Mouse (Mus musculus) kidney, postnatal 0 days (tissue): Measurements from ENCODE around the gene Krt82. TPM values are rescaled to one million over a fixed set of nuclear protein-coding genes. Genes with fewer than 3 reads are reported as not detected.

ENCODE experiments used
- ATAC-seq: fragments of 200-750 bp; cut with Nextera tagmentation; replicated peaks from 2 replicates; pipeline ENCODE4 v1.8.0; 2017; ENCODE audit warnings: low read depth, moderate number of reproducible peaks, moderate TSS enrichment, moderate library complexity; ENCODE audit not compliant: low FRiP score
- DNase-seq: peaks from one replicate; pipeline ENCODE4 v3.0.0-alpha.2; 2016; ENCODE audit warnings: low spot score
- H3K27ac ChIP-seq: fragments of 300-500 bp; sonication (generic); 2 replicates; pipeline ENCODE4 v1.5.1; 2014; ENCODE audit warnings: mild to moderate bottlenecking
- H3K27me3 ChIP-seq: fragments of 300-500 bp; sonication (generic); 2 replicates; pipeline ENCODE4 v1.6.1; 2014; ENCODE audit warnings: low read length, mixed read lengths; ENCODE audit not compliant: insufficient read depth
- H3K36me3 ChIP-seq: fragments of 300-500 bp; sonication (generic); 2 replicates; pipeline ENCODE4 v1.6.1; 2014; ENCODE audit warnings: low read length, mixed read lengths; ENCODE audit not compliant: insufficient read depth
- H3K4me1 ChIP-seq: fragments of 300-500 bp; sonication (generic); replicated peaks from 2 replicates; pipeline ENCODE4 v1.6.1; 2014; ENCODE audit warnings: antibody characterized with exemption, low read length, mixed read lengths; ENCODE audit not compliant: insufficient read depth
- H3K4me2 ChIP-seq: fragments of 300-500 bp; sonication (generic); 2 replicates; pipeline ENCODE4 v1.6.1; 2014; ENCODE audit warnings: mild to moderate bottlenecking, low read length, moderate library complexity, mixed read lengths
- H3K4me3 ChIP-seq: fragments of 300-500 bp; sonication (generic); replicated peaks from 2 replicates; pipeline ENCODE4 v1.5.1; 2014; ENCODE audit warnings: low read depth, low read length
- H3K9ac ChIP-seq: fragments of 300-500 bp; sonication (generic); 2 replicates; pipeline ENCODE4 v1.6.1; 2014; ENCODE audit warnings: low read depth, low read length
- H3K9me3 ChIP-seq: fragments of 300-500 bp; sonication (generic); replicated peaks from 2 replicates; pipeline ENCODE4 v1.6.1; 2016; ENCODE audit warnings: low read length, inconsistent platforms, mixed read lengths
- CTCF ChIP-seq: IDR thresholded peaks from 2 replicates; pipeline ENCODE4 v1.5.1; 2016; ENCODE audit warnings: antibody characterized with exemption, low read depth, mild to moderate bottlenecking, moderate library complexity
- WGBS: fragments of 180-500 bp; shearing (Covaris S2); extraction: QIAGEN DNeasy Blood & Tissue Kit; methylation state at CpG from one replicate; pipeline ENCODE4 v1.1.7; 2014; 5-methylcytosine and 5-hydroxymethylcytosine counted together
- polyA plus RNA-seq: library from polyadenylated mRNA; unstranded; fragments of >200 nt; fragmentation: Nextera tagmentation; extraction: Ambion mirVana; gene quantifications from 2 replicates; pipeline ENCODE4 v1.2.1, GENCODE M21; 2015

The Krt82 gene
- polyA plus RNA-seq, 1 experiment from 2014 or later: not detected

- ATAC-seq: no peak
- TF ChIP-seq CTCF: no peak
- H3K9me3 ChIP-seq: no peaks in the 10 kb centered on the region
- no peak for DNase-seq
- no peaks in the 10 kb centered on the region for H3K4me1 ChIP-seq
- H3K4me2 ChIP-seq: no peak overlapping the region
- no peaks in the 10 kb centered on the region for H3K36me3 ChIP-seq
- H3K4me3 ChIP-seq: no peak overlapping the region
- no peak overlapping the region for H3K27ac ChIP-seq
- WGBS: 81% methylated on average over 5 of the region's 5 CpGs
- no peaks in the 10 kb centered on the region for H3K27me3 ChIP-seq
- no peak overlapping the region for H3K9ac ChIP-seq
Observed at GRCm38 (mm10) chr15:101575506-101575905, 25.0 kb upstream of the Krt82 start.

GRCm38 (mm10) chr15:101573796-101574345 lies 23.4 kb upstream of the Krt82 start, which contains the start of gene Krt75:
Gene Krt75 (minus strand): TSS chr15:101573904.
- no peak; the same call in 1 of the 2 replicates for ATAC-seq

DNA sequence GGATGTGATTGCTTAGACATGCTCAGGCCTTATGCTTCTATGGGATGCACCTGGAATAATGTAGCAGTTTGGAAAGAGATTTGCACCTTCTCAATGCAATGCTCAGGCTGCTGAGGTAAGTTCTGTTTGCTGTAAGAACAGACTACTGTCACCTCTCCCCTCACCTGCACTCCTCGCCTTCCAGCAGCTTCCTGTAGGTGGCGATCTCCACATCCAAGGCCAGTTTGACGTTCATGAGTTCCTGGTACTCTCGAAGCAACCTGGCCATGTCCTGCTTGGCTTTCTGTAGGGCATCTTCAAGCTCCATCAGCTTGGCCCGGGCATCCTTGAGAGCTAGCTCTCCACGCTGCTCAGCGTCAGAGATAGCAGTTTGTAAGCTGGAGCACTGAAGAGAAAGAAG lies 17.3 kb upstream of the Krt82 start:
- Histone ChIP-seq H3K4me1 (no peaks in the 10 kb centered on the region), H3K9me3 (no peaks in the 10 kb centered on the region), H3K4me3 (no peak overlapping the region), H3K4me2 (no peak overlapping the region), H3K27me3 (no peaks in the 10 kb centered on the region), H3K36me3 (no peaks in the 10 kb centered on the region), H3K27ac (no peak overlapping the region), H3K9ac (no peak overlapping the region)
- DNase-seq (no peak), ATAC-seq (no peak)
- TF ChIP-seq CTCF: peak; percentile 65
- 54% methylated on average over 7 of the region's 7 CpGs for WGBS

More at GRCm38 (mm10) chr15:101573796-101574345, 23.4 kb upstream of the Krt82 start, which contains the start of gene Krt75:
- WGBS: 39% methylated on average over 15 of the region's 15 CpGs
- Histone ChIP-seq H3K4me2 (no peak within 1 kb of the TSS), H3K4me3 (no peak within 1 kb of the TSS), H3K27me3 (no peaks in the 10 kb centered on the region), H3K9me3 (no peaks in the 10 kb centered on the region), H3K4me1 (no peaks in the 10 kb centered on the region), H3K36me3 (no peaks in the 10 kb centered on the region), H3K9ac (no peak within 1 kb of the TSS), H3K27ac (no peak within 1 kb of the TSS)
- DNase-seq: peak; percentile 64
- no peak for TF ChIP-seq CTCF

- no peak within 1 kb of the TSS for H3K9ac ChIP-seq
- no peak within 1 kb of the TSS for H3K4me2 ChIP-seq
- TF ChIP-seq CTCF: no peak
- H3K27me3 ChIP-seq: no peaks in the 10 kb centered on the region
- no peak within 1 kb of the TSS for H3K4me3 ChIP-seq
- H3K9me3 ChIP-seq: no peaks in the 10 kb centered on the region
- no peaks in the 10 kb centered on the region for H3K36me3 ChIP-seq
- H3K4me1 ChIP-seq: peaks cover 6% of the 10 kb centered on the region; the same call in 1 of the 2 replicates
- ATAC-seq (no peak), DNase-seq (no peak)
- WGBS: 69% methylated on average over 5 of the region's 5 CpGs
- no peak within 1 kb of the TSS for H3K27ac ChIP-seq
Observed at GRCm38 (mm10) chr15:101562850-101563249, 12.4 kb upstream of the Krt82 start, which contains the start of gene Krt90. Gene Krt90 (minus strand): TSS chr15:101562950.

GRCm38 (mm10) chr15:101558034-101558646 lies 7.7 kb upstream of the Krt82 start:
- no peak for ATAC-seq
- Histone ChIP-seq H3K4me3 (no peak overlapping the region), H3K4me1 (peaks cover 6% of the 10 kb centered on the region), H3K9me3 (no peaks in the 10 kb centered on the region), H3K36me3 (no peaks in the 10 kb centered on the region), H3K9ac (no peak overlapping the region), H3K27me3 (no peaks in the 10 kb centered on the region), H3K4me2 (no peak overlapping the region), H3K27ac (no peak overlapping the region)
- 3% methylated on average over 7 of the region's 7 CpGs for WGBS
- DNase-seq: peak; percentile 28
- no peak for TF ChIP-seq CTCF

- H3K27me3 ChIP-seq: no peaks in the 10 kb centered on the region
- H3K9ac ChIP-seq: no peak overlapping the region
- no peaks in the 10 kb centered on the region for H3K9me3 ChIP-seq
- ATAC-seq (no peak), DNase-seq (peak; percentile 65)
- no peaks in the 10 kb centered on the region for H3K36me3 ChIP-seq
- H3K27ac ChIP-seq: no peak overlapping the region
- peak overlapping the region; percentile 25; the same call in 1 of the 2 replicates for H3K4me2 ChIP-seq
- H3K4me1 ChIP-seq: peaks cover 7% of the 10 kb centered on the region
- 0% methylated on average over 11 of the region's 11 CpGs for WGBS
- no peak overlapping the region for H3K4me3 ChIP-seq
- TF ChIP-seq CTCF: peak; percentile 14; the same call in 1 of the 2 replicates
Observed at GRCm38 (mm10) chr15:101553169-101553568, 2.7 kb upstream of the Krt82 start.
